Mouse (Mus musculus) activated CD4-positive, CD25-positive, alpha-beta regulatory T cell, adult 9 weeks (primary cell): ENCODE data around the gene Vmn2r-ps130. TPM values are rescaled to one million over a fixed set of nuclear protein-coding genes. Genes with fewer than 3 reads are reported as not detected.

Source experiments
- polyA plus RNA-seq: library from polyadenylated mRNA; unstranded; fragments of 100-300 nt; shearing (Covaris generic); gene quantifications from one replicate; pipeline ENCODE4 v1.2.1, GENCODE M21; 2017

Gene Vmn2r-ps130
- polyA plus RNA-seq, result not detected

GRCm38 (mm10) chr17:23060866-23061265 lies at the start of gene Vmn2r-ps130:
Gene Vmn2r-ps130 (plus strand): TSS chr17:23061166.

Other genes starting within 250 kb of the Vmn2r-ps130 start
- 26.8 TPM for gene Zfp945, start 194.0 kb upstream of the Vmn2r-ps130 start, polyA plus RNA-seq
- gene Vmn2r113, start 118.2 kb upstream of the Vmn2r-ps130 start, polyA plus RNA-seq, result 0.04 TPM
- 12.7 TPM for gene Zfp40, start 132.1 kb downstream of the Vmn2r-ps130 start, polyA plus RNA-seq